Mouse (Mus musculus): ENCODE measurements at regions not wholly inside any gene's neighbourhood (a gene's known extent, or its start where the extent isn't known, plus 50 kb on each side); places are given as distances from the start of the nearest gene placed in this dataset.

DNA sequence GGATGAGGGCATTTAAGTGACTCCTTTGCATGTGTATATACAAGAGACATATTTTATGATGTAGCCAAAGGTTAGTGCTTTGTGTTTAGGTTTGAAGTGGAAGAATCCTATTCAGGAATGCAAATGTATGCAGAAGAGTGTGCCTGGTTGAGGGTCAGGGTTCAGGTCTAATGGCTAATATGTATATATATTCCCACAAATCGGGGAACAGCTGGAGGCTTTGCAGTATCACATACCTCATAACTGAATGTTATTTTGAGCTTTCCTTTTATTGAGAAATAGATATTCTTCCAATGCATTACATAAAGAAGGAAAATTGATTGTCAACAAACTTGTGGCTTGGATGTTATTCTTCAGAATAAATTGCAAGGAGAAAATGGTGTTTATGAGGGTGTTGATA is 239.9 kb downstream of the Fam173b start:
- in situ Hi-C loops (cut with MboI, MseI) = no loop called here

GRCm38 (mm10) chr15:31854764-31855163 is 253.1 kb downstream of the Fam173b start:
- in situ Hi-C loops (cut with MboI, MseI) = no loop called here

GRCm38 (mm10) chr15:31855188-31855587 is 253.5 kb downstream of the Fam173b start:
- in situ Hi-C loops (cut with MboI, MseI) = no loop called here

DNA sequence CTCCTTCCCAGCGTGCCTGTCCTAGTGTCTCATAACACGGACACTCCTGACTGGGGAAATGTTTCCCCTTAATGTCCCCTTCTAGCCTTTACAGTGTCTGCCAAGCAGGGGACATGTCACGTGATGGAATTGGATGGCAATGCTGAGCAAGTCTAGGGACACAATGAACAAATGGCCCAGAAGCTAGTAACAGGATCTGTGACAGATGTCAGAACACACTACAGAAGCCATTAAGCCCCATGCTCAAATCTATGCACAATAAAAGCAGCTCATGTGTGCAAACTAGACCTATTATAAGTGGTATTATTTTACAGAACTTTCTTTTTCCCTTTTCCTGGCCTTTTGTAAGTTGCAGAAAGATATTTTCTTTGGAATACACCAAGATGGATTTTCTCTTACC is 267.4 kb downstream of the Fam173b start:
- in situ Hi-C loops (cut with MboI, MseI) = no loop called here

- in situ Hi-C loops (cut with MboI, MseI) = no loop called here
Observed at GRCm38 (mm10) chr15:31869673-31870417, 268.2 kb downstream of the Fam173b start.

DNA sequence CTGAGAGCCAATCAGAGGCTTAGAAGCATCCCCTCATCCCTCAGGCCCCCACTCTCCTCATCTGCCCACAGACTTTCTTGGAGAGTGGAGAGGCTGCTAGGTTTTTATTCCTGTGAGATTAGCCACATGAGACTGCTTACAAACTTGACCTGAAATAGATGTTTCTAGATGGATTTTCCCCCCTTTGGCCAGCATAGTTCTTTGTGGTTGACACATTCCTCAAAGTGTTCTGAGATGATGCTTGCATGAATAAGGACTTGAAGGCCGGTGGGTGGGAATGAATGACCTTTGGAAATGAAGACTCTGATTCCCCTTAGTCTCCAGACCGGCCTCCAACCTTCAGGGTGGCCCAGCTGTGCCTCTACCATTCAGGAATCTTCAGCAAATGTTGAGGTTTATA is 273.8 kb downstream of the Fam173b start:
- in situ Hi-C loops (cut with MboI, MseI) = no loop called here

- in situ Hi-C loops (cut with MboI, MseI) = no loop called here
Observed at GRCm38 (mm10) chr15:31880479-31880878, 278.8 kb downstream of the Fam173b start.

GRCm38 (mm10) chr15:31882331-31882730 is 280.7 kb downstream of the Fam173b start:
- in situ Hi-C loops (cut with MboI, MseI) = no loop called here

DNA sequence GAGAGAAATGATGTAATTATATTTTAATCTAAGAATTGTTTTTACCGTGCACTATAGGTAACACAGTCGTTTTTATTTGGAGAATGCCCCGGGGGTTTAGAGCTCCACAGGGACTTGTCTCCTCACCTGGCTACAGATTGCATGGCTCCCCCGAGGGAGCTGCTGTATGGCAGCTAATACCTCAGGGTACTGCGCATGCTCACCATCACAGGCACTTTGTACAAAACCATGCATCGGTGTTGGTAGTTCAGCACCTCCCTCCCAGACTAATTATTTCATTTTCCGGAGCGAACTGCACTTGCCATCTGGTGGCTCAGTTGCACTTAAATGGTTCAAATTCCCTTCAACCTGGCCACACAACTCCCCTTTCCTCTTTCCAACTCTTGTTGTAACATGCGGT is 281.9 kb downstream of the Fam173b start:
- in situ Hi-C loops (cut with MboI, MseI) = no loop called here

DNA sequence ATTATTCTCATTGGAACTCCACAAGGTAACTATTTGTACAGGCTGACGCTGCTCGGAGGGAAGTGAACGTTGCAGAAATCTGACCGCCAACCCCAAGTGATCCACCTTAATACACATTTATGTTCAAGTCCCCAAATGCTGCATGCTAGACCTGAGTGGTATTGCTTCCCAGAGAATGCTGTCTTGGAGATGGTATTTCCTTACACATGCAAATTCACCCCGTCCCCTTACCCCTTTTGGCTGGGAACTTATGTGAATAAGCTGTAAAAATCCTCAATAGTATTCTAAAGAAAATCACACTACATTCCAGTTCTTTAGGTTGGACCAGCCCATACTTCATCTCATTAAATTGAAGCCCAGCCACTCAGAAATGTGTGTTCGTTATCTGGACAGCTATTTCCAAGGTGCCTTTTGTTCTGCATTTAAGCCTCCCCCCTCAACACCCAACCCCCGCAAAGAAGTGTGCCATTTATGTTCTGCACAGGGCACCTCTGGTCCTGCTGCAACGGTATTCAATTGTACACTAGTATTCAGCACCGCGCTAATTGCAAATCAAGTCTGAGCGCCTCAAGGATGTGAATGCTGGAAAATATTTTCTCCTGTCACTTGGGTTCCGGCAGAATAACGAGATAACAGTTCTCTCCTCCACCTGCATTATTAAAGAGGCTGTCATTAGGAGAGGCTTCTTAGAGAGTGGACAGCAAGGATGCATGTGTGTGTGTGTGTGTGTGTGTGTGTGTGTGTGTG is 278.0 kb upstream of the Tas2r119 start:
- in situ Hi-C loops (cut with MboI, MseI) = loop anchor here (10.0 kb wide), 1 partner anchor 836 kb away; no protein-coding TSS in a partner anchor

- in situ Hi-C loops (cut with MboI, MseI) = no loop called here
Observed at GRCm38 (mm10) chr15:31900325-31900724, 276.8 kb upstream of the Tas2r119 start.

GRCm38 (mm10) chr15:31908432-31908831 is 268.7 kb upstream of the Tas2r119 start:
- in situ Hi-C loops (cut with MboI, MseI) = no loop called here

GRCm38 (mm10) chr15:31911978-31912377 is 265.1 kb upstream of the Tas2r119 start:
- in situ Hi-C loops (cut with MboI, MseI) = no loop called here

- in situ Hi-C loops (cut with MboI, MseI) = no loop called here
Observed at GRCm38 (mm10) chr15:31921485-31921884, 255.6 kb upstream of the Tas2r119 start.

GRCm38 (mm10) chr15:31960301-31960700 is 216.8 kb upstream of the Tas2r119 start:
- in situ Hi-C loops (cut with MboI, MseI) = no loop called here

- in situ Hi-C loops (cut with MboI, MseI) = no loop called here
Observed at GRCm38 (mm10) chr15:31961963-31962362, 215.1 kb upstream of the Tas2r119 start.

DNA sequence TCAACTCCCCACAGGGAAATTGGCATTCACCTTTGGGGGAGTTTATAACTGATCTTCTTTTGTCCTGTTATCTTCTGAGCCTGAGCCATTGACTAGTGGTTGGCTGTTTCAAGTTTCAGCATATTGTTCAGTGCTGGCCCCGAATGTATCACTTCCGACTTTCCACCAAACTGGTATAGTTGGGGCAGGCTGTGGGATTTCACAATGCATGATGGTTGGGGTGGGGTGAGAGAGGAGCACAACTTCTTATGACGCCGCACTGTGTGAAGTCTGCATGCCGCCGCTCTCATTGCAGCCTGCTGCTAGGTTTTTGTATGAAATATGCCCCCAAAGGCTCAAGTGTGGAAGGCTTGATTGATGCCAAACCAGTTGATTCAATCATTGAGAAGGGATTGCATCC is 212.2 kb upstream of the Tas2r119 start:
- in situ Hi-C loops (cut with MboI, MseI) = no loop called here

GRCm38 (mm10) chr15:31965542-31965941 is 211.5 kb upstream of the Tas2r119 start:
- in situ Hi-C loops (cut with MboI, MseI) = no loop called here

DNA sequence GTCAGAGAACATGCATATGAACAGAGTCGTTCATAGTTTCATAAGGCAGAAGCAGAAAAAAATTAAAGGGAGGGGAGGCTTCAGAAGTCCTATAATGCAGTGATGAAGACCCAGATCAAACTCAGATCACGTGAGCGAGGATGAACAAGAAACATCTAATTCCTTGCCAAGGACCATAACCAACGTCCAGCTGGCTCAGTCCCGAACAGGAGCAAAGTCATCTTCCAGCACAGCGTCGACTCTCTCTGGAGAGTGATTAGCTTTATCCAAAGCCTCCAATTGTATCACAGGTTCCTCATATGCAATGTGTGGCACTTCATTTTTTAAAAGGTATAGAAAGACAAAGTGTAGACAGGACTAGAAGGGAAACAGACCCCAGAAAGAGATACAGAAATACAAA is 204.2 kb upstream of the Tas2r119 start:
- in situ Hi-C loops (cut with MboI, MseI) = no loop called here

- in situ Hi-C loops (cut with MboI, MseI) = no loop called here
Observed at GRCm38 (mm10) chr15:31973889-31974288, 203.2 kb upstream of the Tas2r119 start.

DNA sequence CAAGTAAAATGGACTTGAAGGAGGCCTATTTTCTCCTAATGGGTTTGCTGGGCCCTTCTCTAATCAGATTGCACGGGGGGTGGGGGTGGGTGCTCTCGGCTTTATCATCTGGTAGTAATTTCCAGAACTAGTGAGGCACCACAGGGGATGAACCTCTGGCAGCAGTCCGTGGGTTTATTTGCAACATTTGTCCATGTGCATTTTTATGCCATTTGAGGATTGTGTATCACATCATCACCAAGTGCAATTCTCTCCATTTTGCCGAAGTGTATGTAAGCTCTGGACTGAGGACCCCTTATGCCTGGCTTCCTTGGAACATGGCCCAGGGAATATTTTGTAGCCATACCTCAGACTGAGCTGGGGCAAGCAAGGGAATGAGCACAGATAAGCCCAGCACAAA is 200.6 kb upstream of the Tas2r119 start:
- in situ Hi-C loops (cut with MboI, MseI) = no loop called here

DNA sequence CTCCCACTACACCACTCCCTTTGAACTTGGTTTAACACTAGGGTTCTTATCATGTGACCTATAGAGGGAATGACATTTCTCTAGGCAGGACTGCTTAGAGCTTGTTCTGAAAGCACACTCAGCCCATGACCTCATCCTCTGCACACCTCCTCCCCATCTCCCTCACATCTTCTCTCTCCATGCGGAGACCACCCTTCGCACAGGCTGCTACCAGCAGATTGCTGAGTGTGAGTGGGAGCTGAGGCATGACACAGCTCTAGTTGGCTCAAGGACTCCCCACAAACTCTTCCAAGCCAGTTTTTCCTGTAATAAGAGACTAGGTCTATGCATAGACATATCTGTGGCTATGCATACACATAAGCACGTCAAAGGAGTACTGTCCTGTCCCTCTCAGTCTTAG is 199.5 kb upstream of the Tas2r119 start:
- in situ Hi-C loops (cut with MboI, MseI) = no loop called here

DNA sequence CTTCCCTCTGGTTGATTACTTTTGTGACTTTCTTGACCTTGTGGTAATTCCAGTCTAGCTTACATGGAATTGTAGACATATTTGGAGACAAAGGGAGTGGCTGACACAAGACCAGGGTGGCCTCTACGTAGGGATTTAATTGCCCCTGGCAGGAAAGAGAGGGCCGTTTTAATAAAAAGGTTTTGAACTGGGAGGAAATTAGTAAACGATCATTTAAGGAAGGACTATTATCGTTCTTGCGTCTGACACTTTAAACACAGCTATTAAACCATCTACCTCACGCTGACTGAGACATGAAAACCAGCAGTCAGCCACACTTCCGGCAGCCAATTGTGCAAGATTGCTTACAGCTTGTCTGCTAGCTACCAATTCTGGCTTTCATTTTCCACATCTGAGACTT is 197.1 kb upstream of the Tas2r119 start:
- in situ Hi-C loops (cut with MboI, MseI) = no loop called here

All from T-helper 2 cell (primary cell).